Mouse (Mus musculus) stomach, postnatal 0 days (tissue): Measurements from ENCODE around the gene Ryr2.

ENCODE experiments used
- CTCF ChIP-seq: IDR thresholded peaks from 2 replicates; pipeline ENCODE4 v1.5.1; 2016; ENCODE audit warnings: antibody characterized with exemption, low read depth, mild to moderate bottlenecking, moderate library complexity
- EP300 ChIP-seq: optimal IDR thresholded peaks from 2 replicates; pipeline ENCODE3; 2016; ENCODE audit warnings: antibody characterized with exemption

DNA sequence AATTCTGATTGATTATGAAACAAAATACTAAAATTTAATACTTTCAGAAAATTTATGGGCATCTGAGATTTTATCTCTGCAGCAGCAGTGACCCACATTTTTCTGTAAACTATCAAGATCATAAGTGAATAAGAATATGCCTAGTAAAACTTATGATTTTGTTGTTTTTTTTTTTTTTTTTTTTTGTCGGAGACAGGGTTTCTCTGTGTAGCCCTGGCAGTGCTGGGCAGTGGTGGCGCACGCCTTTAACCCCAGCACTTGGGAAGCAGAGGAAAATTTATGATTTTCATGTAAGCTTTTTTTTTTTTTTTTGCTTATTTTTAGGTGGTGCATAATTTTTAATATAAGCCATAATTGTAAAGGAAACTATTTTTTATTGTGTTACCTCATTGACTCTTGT, 557.1 kb downstream of the Ryr2 start:
- TF ChIP-seq CTCF (no peak), EP300 (no peak)
